Mouse (Mus musculus) liver, embryonic 12.5 days (tissue): ENCODE data around the gene Spryd7. TPM values are rescaled to one million over a fixed set of nuclear protein-coding genes. Genes with fewer than 3 reads are reported as not detected.
A peak's percentile ranks its signal among the peaks of the same experiment; 100 is the strongest.
"Not testable (repeated sequence)": the region's sequence is repeated elsewhere in the genome, so short reads cannot be mapped to it uniquely, and the experiment has no call there.

Source experiments
- ATAC-seq: fragments of 200-750 bp; cut with Nextera tagmentation; 2 replicates; pipeline ENCODE4 v1.8.0; 2017; ENCODE audit warnings: moderate number of reproducible peaks, mild to moderate bottlenecking, moderate library complexity
- H3K27ac ChIP-seq: fragments of 300-500 bp; sonication (generic); 2 replicates; pipeline ENCODE4 v1.5.1; 2016; ENCODE audit warnings: mild to moderate bottlenecking
- H3K27me3 ChIP-seq: fragments of 300-500 bp; sonication (generic); replicated peaks from 2 replicates; pipeline ENCODE4 v1.6.1; 2016; ENCODE audit warnings: mild to moderate bottlenecking, moderate library complexity
- H3K36me3 ChIP-seq: fragments of 300-500 bp; sonication (generic); 2 replicates; pipeline ENCODE4 v1.6.1; 2016; ENCODE audit warnings: mild to moderate bottlenecking, moderate library complexity
- H3K4me1 ChIP-seq: fragments of 300-500 bp; sonication (generic); 2 replicates; pipeline ENCODE4 v1.6.1; 2016
- H3K4me2 ChIP-seq: fragments of 300-500 bp; sonication (generic); 2 replicates; pipeline ENCODE4 v1.6.1; 2016; ENCODE audit warnings: mild to moderate bottlenecking, moderate library complexity
- H3K4me3 ChIP-seq: fragments of 300-500 bp; sonication (generic); 2 replicates; pipeline ENCODE4 v1.5.1; 2016; ENCODE audit warnings: mild to moderate bottlenecking, moderate library complexity
- H3K9ac ChIP-seq: fragments of 300-500 bp; sonication (generic); 2 replicates; pipeline ENCODE4 v1.6.1; 2016; ENCODE audit warnings: mild to moderate bottlenecking, moderate library complexity
- H3K9me3 ChIP-seq: fragments of 300-500 bp; sonication (generic); replicated peaks from 2 replicates; pipeline ENCODE4 v1.6.1; 2016; ENCODE audit warnings: mild to moderate bottlenecking, moderate library complexity
- WGBS: fragments of 180-500 bp; shearing (Covaris S2); methylation state at CpG from one replicate; pipeline ENCODE4 v1.1.7; 2016; ENCODE audit not compliant: insufficient replicate concordance; 5-methylcytosine and 5-hydroxymethylcytosine counted together
- polyA plus RNA-seq: library from polyadenylated mRNA; unstranded; fragments of >200 nt; fragmentation: Nextera tagmentation; extraction: Ambion mirVana; gene quantifications from 2 replicates; pipeline ENCODE4 v1.2.1, GENCODE M21; 2016

Gene Spryd7
- polyA plus RNA-seq, 1 experiment from 2014 or later = 15.3 TPM

GRCm38 (mm10) chr14:61575066-61575465 is 18.4 kb upstream of the Spryd7 start:
- 77% methylated on average over 10 of the region's 10 CpGs for WGBS
- Histone ChIP-seq H3K4me1 (no peaks in the 10 kb centered on the region), H3K9ac (no peak overlapping the region), H3K36me3 (no peaks in the 10 kb centered on the region), H3K4me2 (no peak overlapping the region), H3K27ac (no peak overlapping the region), H3K4me3 (no peak overlapping the region), H3K9me3 (no peaks in the 10 kb centered on the region), H3K27me3 (no peaks in the 10 kb centered on the region)
- ATAC-seq = no peak

DNA sequence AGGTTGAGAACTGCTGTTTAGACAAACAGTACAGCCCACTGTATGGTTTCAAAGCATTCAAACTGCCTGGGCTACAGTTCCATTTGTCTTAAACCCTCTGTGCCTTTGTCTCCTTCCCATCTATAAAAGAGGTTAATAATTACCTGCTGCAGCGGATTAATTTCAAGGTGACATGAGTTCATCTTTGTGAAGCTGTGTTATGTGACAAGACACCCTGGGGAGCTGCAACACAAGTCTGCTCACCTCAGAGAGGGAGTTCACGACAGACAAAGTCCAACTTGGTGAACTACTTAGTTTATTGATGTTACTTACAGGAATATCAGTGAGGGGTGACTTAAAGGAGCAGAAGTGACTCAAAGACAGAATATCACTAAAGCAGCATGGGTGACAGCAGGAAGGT is 15.4 kb upstream of the Spryd7 start:
- 67% methylated on average over 2 of the region's 2 CpGs for WGBS
- Histone ChIP-seq H3K27me3 (no peaks in the 10 kb centered on the region), H3K36me3 (no peaks in the 10 kb centered on the region), H3K9me3 (no peaks in the 10 kb centered on the region), H3K4me2 (no peak overlapping the region), H3K27ac (no peak overlapping the region), H3K4me1 (no peaks in the 10 kb centered on the region), H3K4me3 (no peak overlapping the region), H3K9ac (no peak overlapping the region)
- ATAC-seq = no peak

- ATAC-seq = no peak
Measured at GRCm38 (mm10) chr14:61571366-61571765, 14.7 kb upstream of the Spryd7 start.

DNA sequence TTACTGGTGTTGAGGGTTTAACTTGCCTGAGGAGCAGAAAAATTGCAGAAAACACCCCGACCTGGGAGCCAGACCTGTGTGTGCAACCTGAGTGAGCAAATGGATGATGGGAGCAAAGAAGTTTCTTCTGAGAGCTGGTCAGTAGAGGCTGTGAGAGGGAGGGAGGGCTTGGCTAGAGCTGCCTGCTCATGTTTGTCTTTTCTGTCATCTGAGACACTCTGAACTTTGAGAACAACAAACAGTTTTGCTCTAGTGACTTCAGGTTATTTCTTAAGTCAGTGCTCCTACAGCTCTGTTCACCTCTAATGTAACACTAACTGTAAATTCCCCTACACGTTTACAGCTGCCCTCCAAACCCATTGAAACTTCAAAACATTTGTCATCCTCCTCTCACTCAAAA is 12.7 kb upstream of the Spryd7 start:
- Histone ChIP-seq H3K27me3 (no peaks in the 10 kb centered on the region), H3K9me3 (no peaks in the 10 kb centered on the region), H3K27ac (no peak overlapping the region), H3K9ac (no peak overlapping the region), H3K4me3 (no peak overlapping the region), H3K4me2 (no peak overlapping the region), H3K4me1 (no peaks in the 10 kb centered on the region), H3K36me3 (no peaks in the 10 kb centered on the region)
- no peak for ATAC-seq
- WGBS = 37% methylated on average over 2 of the region's 2 CpGs

More at GRCm38 (mm10) chr14:61571366-61571765, 14.7 kb upstream of the Spryd7 start:
- Histone ChIP-seq H3K4me2 (no peak overlapping the region; the same call in 1 of the 2 replicates), H3K4me3 (no peak overlapping the region), H3K27me3 (no peaks in the 10 kb centered on the region), H3K27ac (no peak overlapping the region), H3K36me3 (no peaks in the 10 kb centered on the region), H3K9ac (no peak overlapping the region), H3K4me1 (no peaks in the 10 kb centered on the region), H3K9me3 (no peaks in the 10 kb centered on the region)
- 11% methylated on average over 4 of the region's 4 CpGs for WGBS

GRCm38 (mm10) chr14:61566211-61566610 is 9.5 kb upstream of the Spryd7 start:
- H3K9ac ChIP-seq, H3K4me2 ChIP-seq, ATAC-seq, H3K27ac ChIP-seq, H3K4me3 ChIP-seq, H3K36me3 ChIP-seq, H3K4me1 ChIP-seq, H3K9me3 ChIP-seq, H3K27me3 ChIP-seq: not testable (repeated sequence)
- 30% methylated on average over 4 of the region's 4 CpGs for WGBS

GRCm38 (mm10) chr14:61559856-61560255 is 3.2 kb upstream of the Spryd7 start:
- Histone ChIP-seq H3K4me2 (no peak overlapping the region), H3K4me3 (no peak overlapping the region), H3K27ac (no peak overlapping the region), H3K9me3 (peaks cover 5% of the 10 kb centered on the region; the same call in 1 of the 2 replicates), H3K27me3 (0 out of 2 replicates have a peak, but pooled peaks cover 4% of the 10 kb centered on the region), H3K4me1 (peaks cover 19% of the 10 kb centered on the region), H3K36me3 (no peaks in the 10 kb centered on the region), H3K9ac (no peak overlapping the region)
- no peak for ATAC-seq
- 56% methylated on average over 3 of the region's 3 CpGs for WGBS

DNA sequence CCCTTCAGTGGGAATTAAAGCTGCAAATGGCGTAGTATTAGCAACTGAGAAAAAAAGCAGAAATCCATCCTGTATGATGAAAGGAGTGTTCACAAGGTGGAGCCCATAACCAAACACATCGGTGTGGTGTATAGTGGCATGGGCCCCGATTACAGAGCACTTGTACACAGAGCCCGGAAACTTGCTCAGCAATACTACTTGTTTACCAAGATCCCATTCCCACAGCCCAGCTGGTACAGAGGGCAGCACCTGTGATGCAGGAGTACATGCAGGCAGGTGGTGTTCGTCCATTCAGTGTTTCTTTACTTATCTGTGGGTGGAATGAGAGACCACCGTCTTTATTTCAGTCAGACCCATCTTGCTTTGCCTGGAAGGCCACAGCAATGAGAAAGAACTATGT is 2.2 kb upstream of the Spryd7 start:
- Histone ChIP-seq H3K4me2 (no peak overlapping the region), H3K36me3 (no peaks in the 10 kb centered on the region), H3K4me1 (peaks cover 27% of the 10 kb centered on the region), H3K9me3 (peaks cover 5% of the 10 kb centered on the region; the same call in 1 of the 2 replicates), H3K27me3 (0 out of 2 replicates have a peak, but pooled peaks cover 4% of the 10 kb centered on the region), H3K4me3 (no peak overlapping the region), H3K9ac (no peak overlapping the region), H3K27ac (no peak overlapping the region)
- 71% methylated on average over 6 of the region's 6 CpGs for WGBS
- ATAC-seq = no peak

DNA sequence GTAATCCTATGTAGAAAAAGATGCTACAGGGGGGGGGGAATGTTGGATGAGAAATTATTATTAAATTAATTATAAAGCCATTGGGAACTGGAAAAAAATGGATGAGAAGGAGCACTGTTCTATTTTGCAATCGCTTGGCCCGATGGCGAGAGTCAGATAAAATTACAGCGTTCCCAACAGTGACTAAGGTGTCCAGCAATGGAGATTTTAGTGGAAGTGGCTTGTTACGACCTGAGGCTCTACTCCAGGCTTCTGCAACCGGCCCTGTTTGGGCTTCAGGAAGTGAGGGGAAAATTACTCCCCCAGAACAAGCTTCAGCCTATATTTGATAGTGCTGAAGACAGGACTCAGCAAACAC is 776 bp downstream of the Spryd7 start:
- Histone ChIP-seq H3K36me3 (peaks cover 7% of the 10 kb centered on the region; the same call in 1 of the 2 replicates), H3K4me1 (peaks cover 27% of the 10 kb centered on the region), H3K9ac (peak overlapping the region; percentile 84), H3K9me3 (no peaks in the 10 kb centered on the region), H3K4me3 (peak overlapping the region; percentile 75), H3K27me3 (0 out of 2 replicates have a peak, but pooled peaks cover 4% of the 10 kb centered on the region), H3K27ac (peak overlapping the region; percentile 86), H3K4me2 (peak overlapping the region; percentile 98)
- no peak for ATAC-seq
- 2% methylated on average over 6 of the region's 6 CpGs for WGBS

- WGBS = 68% methylated on average over 1 of the region's 1 CpGs
- Histone ChIP-seq H3K27me3 (no peaks in the 10 kb centered on the region), H3K9ac (no peak overlapping the region), H3K4me1 (no peaks in the 10 kb centered on the region), H3K27ac (no peak overlapping the region), H3K36me3 (peaks cover 34% of the 10 kb centered on the region), H3K9me3 (no peaks in the 10 kb centered on the region), H3K4me3 (no peak overlapping the region), H3K4me2 (no peak overlapping the region)
- ATAC-seq = no peak
Measured at GRCm38 (mm10) chr14:61548614-61549013, 8.1 kb downstream of the Spryd7 start.

DNA sequence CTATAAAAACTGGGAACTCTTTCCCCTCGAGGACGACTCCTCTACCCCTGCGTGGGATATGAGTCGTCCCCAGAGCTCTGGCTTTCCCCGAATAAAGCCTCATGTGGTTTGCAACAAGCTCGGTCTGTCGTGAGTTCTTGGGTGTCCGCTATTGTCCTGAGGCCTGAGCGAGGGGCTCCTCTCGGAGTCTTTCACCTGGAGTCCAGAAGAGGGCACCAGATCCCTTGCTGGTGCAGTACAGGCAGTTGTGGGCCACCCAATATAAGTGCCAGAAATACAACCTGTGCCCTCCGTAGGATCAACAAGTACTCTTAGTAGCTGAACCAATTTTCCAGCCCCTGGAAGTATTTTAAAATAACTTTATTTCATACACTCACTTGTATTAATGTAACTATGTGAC is 18.9 kb downstream of the Spryd7 start:
- not testable (repeated sequence) for H3K4me1 ChIP-seq, H3K27me3 ChIP-seq, H3K4me3 ChIP-seq, H3K9me3 ChIP-seq, H3K4me2 ChIP-seq, ATAC-seq, H3K27ac ChIP-seq, H3K9ac ChIP-seq
- H3K36me3 ChIP-seq = peaks cover 29% of the 10 kb centered on the region
- 74% methylated on average over 9 of the region's 11 CpGs for WGBS

- WGBS = 73% methylated on average over 5 of the region's 5 CpGs
- Histone ChIP-seq H3K36me3 (peaks cover 36% of the 10 kb centered on the region), H3K4me1 (no peaks in the 10 kb centered on the region), H3K4me2 (no peak overlapping the region), H3K9me3 (no peaks in the 10 kb centered on the region), H3K27me3 (no peaks in the 10 kb centered on the region), H3K9ac (no peak overlapping the region), H3K27ac (no peak overlapping the region), H3K4me3 (no peak overlapping the region)
- ATAC-seq = no peak
Measured at GRCm38 (mm10) chr14:61536631-61537264, 19.9 kb downstream of the Spryd7 start.

DNA sequence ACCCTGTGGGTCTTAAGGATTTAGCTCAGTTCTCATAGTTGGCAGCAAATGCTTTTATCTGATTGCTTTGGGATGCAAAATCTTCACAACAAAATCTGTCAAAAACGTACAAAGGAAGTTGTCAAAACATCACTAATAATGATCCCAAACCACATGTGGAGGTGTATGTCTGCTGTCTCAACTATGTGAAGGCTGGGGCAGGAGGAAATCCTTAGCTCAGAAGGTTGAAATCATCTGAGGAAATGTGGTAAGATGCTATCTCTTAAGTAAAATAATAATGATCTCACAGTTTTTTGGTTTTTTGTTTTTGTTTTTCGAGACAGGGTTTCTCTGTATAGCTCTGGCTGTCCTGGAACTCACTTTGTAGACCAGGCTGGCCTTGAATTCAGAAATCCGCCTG is 20.9 kb downstream of the Spryd7 start:
- WGBS = 85% methylated on average over 3 of the region's 3 CpGs
- H3K27me3 ChIP-seq = no peaks in the 10 kb centered on the region
- no peak overlapping the region for H3K9ac ChIP-seq
- no peak for ATAC-seq
- no peak overlapping the region for H3K4me2 ChIP-seq
- peaks cover 41% of the 10 kb centered on the region for H3K36me3 ChIP-seq
- H3K4me3 ChIP-seq = no peak overlapping the region
- H3K27ac ChIP-seq = no peak overlapping the region
- no peaks in the 10 kb centered on the region for H3K9me3 ChIP-seq
- H3K4me1 ChIP-seq = no peaks in the 10 kb centered on the region

DNA sequence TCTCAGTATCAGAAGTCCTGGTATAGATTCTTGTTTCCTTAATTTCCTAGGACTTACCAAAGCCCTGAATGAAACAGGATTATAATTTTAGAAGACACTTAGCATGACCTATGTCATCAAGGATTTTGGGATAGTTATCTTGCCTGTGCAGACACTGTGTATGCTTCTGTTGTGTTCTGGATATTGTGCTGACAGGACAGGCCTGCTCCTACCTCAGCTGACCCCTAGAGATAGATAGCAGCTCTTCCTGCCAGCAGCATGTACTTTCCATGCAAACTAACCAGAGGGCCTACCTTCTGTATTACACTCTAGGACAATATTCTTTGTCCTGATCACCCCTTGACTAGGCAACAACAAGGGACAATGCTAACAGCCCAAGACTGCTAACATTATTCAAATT is 25.7 kb downstream of the Spryd7 start:
- Histone ChIP-seq H3K9me3 (no peaks in the 10 kb centered on the region), H3K4me2 (no peak overlapping the region), H3K4me1 (no peaks in the 10 kb centered on the region; the same call in 1 of the 2 replicates), H3K27ac (no peak overlapping the region), H3K36me3 (peaks cover 27% of the 10 kb centered on the region), H3K4me3 (no peak overlapping the region), H3K27me3 (no peaks in the 10 kb centered on the region), H3K9ac (no peak overlapping the region)
- ATAC-seq = no peak
